Mouse (Mus musculus) G1E (cell line): ENCODE measurements at regions not wholly inside any gene's neighbourhood (a gene's known extent, or its start where the extent isn't known, plus 50 kb on each side); places are given as distances from the start of the nearest gene placed in this dataset.

Experiments
- GATA1 ChIP-seq: IDR thresholded peaks from 2 replicates; pipeline ENCODE4 v1.6.1; 2012; ENCODE audit warnings: borderline replicate concordance, low read length, inconsistent platforms, mixed read lengths
- GATA2 ChIP-seq: IDR thresholded peaks from 2 replicates; pipeline ENCODE4 v1.6.1; 2012; ENCODE audit warnings: low read depth, low read length, inconsistent platforms, borderline replicate concordance

GRCm38 (mm10) chr10:126122504-126122903, 156.5 kb downstream of the Lrig3 start:
- TF ChIP-seq GATA2, result no peak
- TF ChIP-seq GATA1, result no peak
